Mouse (Mus musculus) mesoderm, embryonic 11.5 days (tissue): Measurements from ENCODE around the gene Gucy2g.
"Not testable (repeated sequence)": the region's sequence is repeated elsewhere in the genome, so short reads cannot be mapped to it uniquely, and the experiment has no call there.

Experiments
- DNase-seq: peaks from one replicate; pipeline ENCODE4 v3.0.0-alpha.2; 2012; ENCODE audit warnings: low read depth, low spot score

The Gucy2g gene

DNA sequence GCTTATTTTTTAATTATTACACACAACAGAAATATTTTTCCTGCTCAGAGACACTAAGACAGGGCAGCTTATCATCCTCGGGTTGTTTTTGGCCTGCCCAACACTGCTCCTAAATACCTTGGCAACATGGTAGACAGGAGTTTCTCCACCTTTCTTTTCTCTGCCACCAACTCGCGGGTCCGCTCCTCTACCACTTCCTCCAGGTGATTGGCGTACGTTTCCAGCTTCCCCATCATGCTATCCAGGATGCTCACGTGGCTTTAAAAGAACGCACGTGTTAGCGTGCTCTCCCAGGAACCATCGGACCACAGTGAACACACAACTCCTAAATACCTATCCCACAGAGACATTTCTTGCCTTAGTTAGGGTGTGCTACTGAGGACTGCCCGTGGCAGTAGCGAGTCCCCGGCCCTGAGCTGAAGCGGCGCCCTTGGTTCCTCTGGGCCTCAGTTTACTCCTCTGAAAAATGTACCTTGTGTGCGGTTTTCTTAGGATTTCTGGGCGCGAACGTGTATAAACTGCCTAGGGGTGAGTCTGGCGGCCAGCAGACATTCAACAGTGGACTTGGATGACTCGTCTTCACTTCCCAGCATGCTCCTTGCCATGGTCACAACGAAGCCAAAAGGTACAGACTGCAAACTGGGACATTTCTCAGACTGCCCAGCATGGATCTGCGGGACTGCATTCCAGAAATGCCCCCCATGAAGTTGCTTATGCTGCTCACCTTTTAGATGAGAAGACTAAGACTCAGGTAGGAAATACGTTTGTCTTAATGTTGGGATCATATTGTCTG lies 33.1 kb downstream of the Gucy2g start:
- no peak for DNase-seq

DNA sequence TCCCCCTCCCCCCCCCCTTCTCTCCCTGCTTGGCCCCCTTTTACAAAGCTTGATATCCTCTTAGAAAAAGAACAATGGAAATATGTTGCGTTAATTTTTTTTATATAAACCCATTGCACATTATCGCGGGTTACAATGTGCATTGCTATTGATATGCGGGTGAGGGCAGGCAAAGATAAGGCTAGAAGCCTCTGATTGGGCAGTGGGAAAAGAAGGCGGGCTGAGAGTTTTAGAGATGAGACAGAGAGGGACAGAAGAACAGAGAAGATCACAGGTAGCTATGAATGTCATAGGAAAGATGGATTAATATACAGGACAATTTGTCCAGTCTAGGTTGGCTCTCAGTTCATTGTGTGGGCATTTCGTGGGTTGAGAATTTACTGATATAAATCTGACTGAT lies 33.8 kb downstream of the Gucy2g start:
- DNase-seq: no peak

DNA sequence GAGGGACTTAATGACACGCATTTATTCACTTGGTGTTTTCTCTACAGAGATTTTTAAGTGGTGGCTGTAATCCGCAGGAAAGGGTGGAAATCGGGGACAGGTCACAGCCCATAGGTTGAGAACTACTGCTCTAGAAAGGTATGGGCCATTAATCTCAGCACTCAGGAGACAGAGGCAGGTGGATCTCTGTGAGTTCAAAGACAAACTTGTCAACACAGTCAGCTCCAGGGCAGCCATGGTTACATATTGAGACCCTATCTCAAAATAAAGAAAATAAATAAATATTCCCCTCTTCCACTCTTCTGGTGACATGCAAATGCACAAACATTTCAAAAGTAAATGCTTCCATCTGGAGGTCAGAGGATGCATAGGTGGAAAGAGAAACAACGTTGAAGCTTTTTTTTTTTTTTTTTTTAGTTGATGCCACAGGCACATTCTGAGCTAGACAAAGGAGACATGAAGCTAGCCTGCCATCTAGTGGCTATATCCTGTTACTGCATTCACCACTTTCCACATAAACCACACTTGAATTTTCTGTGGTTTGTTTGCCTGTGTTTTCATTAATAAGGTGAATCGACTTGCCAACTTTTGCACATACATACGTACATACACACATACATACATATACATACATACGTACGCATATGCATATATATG lies 34.4 kb downstream of the Gucy2g start:
- peak; percentile 75 for DNase-seq

DNA sequence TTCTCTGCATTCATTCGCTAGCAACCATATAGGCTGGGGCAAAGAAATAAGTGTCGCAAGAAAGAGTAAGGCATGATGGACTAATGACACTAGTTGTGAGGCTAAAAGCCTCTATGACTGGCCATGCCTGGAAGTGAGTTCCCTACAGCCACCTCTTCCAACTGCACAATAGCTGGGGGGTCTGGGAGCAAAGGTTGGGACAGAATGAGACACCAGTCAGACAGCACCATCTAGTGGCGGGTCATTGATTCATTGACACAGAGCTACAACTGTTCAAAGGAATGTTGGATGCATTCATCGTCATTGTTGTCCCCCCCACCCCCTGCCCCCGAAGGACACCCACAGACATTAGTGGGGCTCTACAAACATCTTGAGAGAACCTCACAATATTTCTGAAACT lies 42.7 kb downstream of the Gucy2g start:
- DNase-seq: peak; percentile 80

DNA sequence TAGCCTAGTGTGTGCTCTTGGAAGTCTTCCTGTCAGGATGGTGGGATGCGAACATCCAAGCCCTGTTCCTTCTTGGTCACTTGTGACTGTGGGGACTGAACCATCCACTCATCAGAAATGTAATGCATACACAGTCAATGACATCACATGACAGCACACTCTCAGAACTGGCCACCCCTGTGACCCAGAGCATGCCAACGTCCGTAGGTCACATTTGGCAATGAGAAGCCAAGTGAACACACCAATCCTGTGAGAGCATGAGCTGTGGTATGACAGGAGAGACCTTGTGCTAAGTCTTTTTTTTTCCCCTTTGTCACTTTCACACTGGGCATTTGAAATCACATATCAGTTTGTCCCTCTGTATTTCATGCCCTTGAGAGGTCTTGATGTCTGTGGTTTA lies 45.5 kb downstream of the Gucy2g start:
- DNase-seq: no peak

DNA sequence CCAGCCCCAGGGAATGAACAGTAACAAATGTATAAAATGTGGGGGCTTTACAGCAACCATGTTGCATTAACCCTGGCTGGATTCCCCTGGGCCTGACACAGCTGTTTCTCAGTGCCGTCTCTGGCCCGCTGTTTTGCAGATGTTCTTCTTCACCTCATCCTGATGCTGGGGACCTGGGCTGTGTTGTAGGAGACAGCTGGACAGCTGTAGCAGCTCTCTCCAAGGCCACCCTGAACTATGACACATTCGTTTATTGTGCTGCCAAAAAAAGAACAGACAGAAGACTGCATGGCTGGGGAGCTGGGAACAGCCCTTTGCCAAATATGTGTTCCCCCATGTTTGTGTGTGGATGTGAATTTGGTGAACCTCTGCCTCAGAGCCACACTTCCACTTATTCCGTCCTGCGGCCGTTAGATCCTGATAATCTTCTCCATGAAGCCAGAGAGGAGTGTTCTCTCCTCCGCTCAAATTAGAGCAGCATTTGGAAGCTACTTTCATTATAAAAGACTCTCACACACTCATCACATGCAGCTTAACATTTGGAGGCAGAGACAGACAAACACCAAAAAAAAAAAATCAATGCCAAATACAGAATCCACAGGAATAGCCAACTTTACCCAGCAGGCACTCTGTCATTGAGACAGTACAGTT lies 46.4 kb downstream of the Gucy2g start:
- DNase-seq: no peak

DNA sequence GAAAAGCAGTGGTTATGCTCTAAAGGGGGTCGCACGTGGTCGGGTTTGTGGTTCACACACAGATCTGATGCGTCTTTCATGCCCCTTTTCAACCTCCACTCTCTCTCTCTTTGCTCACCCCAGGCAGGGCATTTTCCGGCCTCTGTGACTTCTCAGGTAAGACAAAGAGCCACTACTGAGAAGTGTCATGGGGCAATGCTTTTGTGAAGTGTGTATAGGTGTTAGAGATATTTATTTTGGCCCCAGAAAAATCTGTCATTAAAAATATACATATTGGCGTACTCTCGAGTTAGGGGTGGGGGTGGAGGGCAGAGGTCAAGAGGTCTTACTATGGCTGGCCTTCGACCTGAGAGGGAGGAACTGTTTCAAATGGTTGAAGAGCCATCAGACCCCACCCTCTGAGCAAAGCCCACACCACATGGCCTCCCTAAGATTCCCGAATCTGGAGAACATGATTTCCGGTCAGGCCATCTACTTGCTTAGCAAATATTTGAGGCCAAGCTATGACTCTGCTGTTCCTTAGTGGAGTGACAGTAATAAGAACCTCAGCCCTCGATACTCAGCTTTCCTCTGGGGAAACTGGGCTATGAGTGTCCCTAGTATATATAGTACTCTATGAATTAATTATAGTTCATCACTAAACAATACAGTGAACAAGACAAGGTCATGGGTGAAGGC lies 47.2 kb downstream of the Gucy2g start:
- no peak for DNase-seq

DNA sequence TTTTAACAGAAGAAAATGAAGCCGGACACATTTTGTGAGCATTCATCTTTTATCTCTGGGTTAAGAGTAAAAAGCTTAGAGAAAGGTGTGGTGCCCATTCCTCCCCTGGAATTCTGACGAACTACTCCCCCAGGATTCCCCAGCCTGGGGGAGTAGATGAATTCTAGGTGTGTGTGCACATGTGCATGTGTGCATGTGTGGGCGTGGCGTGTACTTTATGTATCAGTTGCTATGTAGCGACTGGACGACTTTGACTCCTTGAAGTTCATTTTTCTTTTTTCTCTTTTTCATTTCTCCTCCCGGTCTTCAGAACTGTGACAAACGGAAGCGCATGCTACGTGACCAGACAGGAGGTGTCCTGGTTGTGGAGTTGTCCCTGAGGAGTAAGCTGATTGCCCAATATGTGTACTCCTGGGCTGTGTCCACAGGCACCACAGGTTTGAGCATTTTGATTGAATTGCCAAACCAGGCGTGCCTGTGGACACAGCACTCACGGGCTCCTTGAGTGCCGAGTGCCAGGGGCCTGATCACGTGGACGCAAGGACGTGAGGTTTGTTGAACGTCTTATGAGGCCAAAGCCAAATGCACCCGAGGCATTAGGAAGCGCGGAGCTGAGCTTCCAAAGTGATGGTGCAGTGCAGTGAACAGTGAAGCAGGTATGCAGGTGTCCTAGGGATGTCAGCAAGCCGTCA lies 48.6 kb downstream of the Gucy2g start:
- DNase-seq: no peak

DNA sequence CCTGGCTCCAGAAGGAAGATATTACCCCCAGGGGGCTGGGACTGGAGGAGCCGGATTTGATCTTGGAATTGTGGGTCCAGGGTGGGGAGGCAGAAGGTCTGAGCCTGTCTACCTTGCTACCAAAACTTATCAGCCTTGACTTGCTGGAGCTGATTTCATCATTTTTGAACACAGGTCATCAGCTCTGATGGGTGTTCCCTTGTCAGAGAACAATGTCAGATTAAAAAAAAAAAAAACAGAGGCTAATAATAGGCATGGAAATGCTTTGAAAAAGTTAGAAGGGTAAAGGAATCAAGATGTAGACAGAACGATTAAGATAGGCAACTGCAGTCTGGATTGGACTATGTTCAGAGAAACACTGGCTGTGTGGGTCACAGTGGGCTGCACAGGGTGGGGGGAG lies 49.4 kb downstream of the Gucy2g start:
- DNase-seq: no peak

DNA sequence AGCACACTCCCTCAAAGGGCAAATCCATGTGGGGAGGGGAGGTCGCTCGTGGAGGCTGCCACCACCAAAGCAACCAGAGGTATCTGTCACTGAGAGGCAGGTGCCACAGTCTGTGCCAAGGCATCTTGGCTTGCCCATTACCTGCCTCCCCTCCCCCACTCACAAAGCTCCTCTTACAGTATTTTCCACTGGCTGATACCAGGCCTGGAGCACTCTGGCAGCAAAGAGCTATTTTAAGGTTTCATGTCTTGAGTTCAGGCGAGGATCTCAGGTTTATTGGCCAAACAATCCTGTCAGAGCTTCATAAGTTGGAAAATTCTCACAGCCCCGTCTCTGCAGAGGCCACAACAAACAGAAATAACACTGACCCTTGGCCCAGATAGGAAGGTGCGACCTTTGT lies 51.0 kb downstream of the Gucy2g start:
- DNase-seq: no peak

DNA sequence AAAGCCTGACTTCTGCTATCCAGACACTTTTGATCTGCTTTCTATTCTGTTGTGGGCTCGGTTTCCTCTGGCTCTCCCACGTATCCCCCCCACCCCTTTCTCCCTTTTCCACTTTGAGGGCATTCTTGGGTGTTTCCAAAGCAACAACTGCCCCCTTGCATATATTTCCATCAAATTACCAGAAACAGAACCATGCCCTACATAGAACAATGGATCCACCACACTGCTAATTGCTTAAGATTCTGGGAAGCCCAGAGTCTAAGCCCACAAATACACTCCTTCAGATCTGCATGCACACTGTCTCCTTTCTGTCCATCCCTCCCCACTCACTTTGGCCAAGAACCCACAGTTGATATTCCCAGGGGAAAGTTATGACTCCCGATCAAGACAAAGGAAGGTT lies 55.4 kb downstream of the Gucy2g start:
- DNase-seq: no peak

DNA sequence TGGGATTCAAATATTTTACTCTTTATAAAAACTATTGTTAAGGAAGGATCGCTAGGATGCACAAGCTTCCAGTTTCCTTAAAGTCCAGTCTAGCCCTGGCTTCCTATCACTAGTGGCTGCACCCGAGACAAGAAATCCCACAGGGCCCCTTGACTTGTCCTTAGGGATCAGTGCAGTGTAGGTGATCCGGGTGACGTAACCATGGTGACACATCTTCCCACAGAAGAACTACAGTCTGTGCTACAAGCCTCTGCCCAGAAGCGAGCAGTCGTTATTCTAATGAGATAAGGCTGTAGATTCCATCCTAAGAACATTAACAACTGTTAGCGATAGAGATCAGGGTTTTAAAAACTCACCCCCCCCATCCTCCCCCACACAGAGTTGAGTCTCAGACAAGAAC lies 56.0 kb downstream of the Gucy2g start:
- no peak for DNase-seq

DNA sequence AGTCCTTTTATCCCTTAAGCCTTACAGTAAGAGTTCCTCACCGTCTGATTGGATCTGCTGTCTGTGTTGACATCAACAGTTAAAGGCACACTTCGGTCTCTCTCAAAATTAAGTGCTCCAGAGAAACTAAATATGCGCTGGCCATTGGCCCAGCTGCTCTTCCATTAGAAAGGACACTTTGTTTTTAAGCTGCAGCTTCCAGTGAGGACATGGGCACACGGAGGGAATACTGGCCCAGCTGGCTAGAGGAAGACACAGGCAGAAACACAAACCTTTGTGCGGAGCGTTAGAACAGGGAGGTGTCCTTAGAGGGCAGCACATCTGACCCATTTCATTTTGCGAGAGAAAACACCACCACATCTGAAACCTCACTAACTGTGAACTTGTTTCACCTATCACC lies 56.6 kb downstream of the Gucy2g start:
- DNase-seq: no peak

DNA sequence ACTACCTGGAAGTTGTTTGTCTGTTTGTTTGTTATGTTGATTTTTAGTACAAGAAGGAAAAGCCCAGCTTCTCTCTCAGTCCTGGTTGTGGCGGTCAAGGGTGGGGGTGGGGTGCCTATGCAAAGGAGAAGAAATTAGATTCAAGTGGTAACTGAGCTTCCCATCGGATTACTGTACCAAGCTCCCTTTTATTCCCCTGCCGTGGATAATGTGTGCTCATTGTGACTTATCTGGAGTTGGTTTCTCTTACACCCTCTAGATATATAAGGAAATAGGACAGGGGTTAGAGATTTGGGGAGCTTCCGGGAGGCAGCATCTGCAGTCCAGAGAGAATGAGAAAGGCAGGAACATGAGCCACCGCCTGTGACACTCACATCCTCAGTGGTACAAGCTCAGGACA lies 60.6 kb downstream of the Gucy2g start, which contains the start of gene Tectb:
TSS of gene Tectb (plus strand) at position 301 of the 400 bp plus-strand sequence.
- no peak for DNase-seq

DNA sequence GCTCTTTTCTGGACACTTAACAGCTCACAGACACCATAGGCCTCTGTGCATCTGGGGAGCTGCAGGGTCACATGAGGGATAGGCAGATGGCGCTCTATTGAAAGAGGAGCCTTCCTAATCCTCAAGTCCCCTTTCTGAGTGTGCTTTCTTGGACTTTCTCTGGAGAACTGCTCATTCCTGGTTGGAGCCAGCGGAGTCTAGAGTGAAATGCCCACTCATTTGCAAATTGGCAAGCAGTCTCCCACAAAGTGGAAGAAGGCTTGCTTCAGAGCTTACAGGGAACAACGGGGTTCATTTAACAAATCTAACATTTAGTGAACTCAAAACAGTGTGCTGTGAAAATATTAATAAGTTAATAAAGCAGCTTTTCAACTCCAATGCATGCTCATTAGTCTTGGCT lies 63.9 kb downstream of the Gucy2g start:
- no peak for DNase-seq

DNA sequence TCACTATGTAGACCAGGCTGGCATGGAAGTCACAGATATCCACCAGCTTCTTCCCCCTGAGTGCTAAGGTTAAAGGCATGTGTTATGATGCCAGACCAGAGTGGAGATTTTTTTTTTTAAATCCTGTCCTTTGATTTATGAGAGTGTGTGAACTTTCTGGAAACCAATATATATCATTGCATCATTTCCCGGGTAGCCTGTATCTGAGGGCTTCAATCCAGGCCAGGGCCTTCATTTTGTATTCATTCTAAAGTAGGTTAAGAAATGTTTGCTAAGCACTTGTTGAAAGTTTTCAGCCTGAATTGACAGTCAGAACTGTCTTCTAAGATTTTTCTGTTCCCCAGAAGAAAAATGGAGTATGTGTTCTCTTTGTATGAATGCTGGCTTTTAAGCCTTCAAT lies 69.5 kb downstream of the Gucy2g start:
- no peak for DNase-seq

DNA sequence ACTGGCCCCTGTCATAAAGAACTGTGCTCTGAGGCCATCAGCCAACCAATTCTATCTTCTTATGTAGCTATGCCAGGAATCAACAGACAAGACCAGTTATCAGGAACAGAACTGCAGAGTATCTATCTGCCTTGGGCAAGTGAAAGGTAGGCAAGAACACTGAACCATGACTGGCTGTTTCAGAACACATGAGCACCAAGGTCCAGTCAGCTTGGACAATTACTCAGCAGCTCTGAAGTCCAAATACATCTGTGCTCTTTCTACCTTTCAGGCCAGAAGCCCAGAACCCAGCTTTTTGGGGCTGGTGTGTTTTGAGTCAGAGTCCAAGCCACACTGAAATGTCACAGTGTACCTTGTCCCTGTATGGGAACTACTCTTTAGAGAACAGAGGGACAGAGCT lies 70.6 kb downstream of the Gucy2g start:
- DNase-seq: no peak

DNA sequence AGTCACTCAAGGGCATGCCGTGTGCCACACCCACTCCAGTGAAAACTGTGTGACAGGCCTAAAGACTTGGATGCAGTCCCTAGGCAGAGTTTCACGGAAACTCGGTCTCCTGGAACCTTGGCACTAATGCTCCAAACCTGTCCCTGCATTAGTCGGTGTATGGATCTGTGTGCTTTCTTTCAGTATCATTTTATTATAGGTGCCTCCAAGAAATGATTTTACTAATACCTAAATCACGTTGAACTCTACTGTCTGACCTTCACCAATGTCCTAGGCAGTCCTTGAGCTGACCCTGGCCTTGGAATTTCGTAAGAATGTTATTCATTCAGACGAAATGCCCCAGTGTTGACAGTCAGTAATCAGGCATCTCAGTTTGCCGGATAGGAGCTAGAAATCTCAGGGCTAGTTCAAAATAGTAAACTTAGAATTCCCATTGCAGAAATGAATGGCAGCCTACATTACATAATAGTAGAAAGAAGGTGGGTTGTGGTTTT lies 71.8 kb downstream of the Gucy2g start:
- DNase-seq: not testable (repeated sequence)

DNA sequence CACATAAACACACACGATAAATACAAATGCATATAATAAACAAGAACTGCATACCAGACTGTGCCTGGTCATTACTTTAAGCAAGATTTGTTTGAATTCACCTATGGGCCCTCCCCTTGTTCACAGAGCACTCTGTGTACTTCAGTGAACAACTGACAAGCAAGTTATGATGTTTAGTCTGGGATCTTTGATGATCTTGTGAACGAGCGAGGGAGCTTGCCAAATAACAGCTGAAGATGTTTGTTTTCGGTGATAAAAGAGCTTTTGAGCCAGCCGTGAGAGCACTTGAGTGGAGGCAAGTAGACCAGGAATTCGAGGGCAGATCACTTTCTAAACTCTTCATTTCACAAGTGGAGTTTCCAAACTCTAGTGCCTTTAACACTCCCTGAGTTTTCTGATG lies 72.7 kb downstream of the Gucy2g start:
- DNase-seq: no peak

DNA sequence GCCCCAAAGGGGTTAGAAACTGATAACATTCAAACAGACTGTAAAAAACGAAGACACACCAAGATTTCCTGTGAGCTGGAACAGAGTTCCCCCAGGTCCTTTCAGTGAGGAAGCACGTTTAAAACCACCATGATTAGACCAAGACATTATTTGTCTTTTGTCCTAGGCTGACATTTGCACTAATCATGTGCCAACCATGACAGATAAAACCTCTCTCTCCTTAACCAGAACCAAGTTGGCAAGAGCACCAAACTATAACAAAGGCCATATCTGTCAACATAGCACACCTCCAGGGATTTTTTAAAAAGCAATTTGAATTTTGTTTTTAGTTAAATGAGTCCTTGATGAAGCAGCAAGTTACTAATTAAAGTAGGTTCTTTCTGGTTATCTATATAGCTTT lies 73.3 kb downstream of the Gucy2g start:
- no peak for DNase-seq

DNA sequence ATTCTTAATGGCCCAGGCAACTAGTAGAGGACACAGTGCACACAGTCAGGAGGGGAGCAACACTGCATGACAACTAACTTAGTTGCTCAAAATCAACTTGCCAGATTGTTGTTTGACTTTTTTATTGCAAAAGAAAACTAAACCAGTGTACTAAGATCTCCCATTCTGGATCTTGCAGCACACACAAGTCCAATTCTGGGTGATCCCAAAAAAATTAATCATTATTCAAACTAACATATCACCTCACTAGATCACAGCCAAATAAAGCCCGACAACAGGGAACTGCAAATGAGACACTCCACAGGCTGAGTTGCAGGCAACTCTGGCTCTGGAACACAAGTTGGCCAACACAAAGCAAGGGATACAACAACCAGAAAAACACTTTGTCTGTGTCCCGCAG lies 74.3 kb downstream of the Gucy2g start:
- no peak for DNase-seq

DNA sequence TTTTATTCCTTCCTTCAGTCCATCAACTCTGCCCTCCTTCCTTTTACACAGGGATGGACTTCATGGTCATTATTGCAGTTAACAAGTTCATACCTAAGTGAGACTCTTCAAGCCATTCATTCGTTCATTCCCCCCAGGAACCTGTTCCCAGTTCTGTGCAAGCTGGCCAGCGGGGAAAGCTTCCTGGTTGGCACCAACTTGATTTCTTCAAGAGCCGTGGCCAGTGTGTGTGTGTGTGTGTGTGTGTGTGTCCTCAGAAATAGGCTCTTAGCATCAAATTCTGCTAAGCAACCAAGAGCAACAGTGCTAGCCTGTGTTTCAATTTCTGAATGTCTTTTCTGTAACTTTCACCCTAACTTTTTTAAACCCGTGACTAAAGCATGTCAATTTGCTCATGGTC lies 75.1 kb downstream of the Gucy2g start:
- no peak for DNase-seq
